Mouse (Mus musculus) adrenal gland, adult 8-10 months (tissue): ENCODE results near the gene Slc36a4. TPM values are rescaled to one million over a fixed set of nuclear protein-coding genes. Genes with fewer than 3 reads are reported as not detected.
A peak's percentile ranks its signal among the peaks of the same experiment; 100 is the strongest.

ENCODE experiments used
- DNase-seq: peaks from one replicate; pipeline ENCODE4 v3.0.0; 2022
- total RNA-seq, 4 experiments: library from RNA; stranded (reverse); gene quantifications; 2 replicates each; pipeline ENCODE4 v1.2.4; 2022

Gene Slc36a4
- total RNA-seq, 4 experiments from 2014 or later, result 36.6 to 42.7 (median 37.0) TPM

DNA sequence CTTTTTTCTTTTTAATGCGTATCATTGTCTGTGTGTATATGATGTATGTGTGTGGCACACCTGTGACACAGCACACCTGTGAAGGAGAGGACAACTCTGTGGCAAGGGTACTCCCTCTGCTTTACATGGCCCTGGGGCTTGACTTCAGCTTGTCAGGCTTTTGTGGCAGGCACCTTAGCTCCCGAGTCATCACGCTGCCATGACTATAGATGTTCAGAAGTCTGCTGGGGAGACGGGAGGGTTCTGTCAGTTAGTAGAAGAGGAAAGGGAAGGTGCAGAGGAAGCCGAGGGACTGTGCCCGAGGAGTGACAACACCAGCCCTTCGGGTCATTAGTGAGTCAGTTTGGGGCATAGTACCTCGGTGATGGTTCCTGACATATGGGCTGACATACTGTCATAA is 13.0 kb downstream of the Slc36a4 start:
- DNase-seq, result no peak

DNA sequence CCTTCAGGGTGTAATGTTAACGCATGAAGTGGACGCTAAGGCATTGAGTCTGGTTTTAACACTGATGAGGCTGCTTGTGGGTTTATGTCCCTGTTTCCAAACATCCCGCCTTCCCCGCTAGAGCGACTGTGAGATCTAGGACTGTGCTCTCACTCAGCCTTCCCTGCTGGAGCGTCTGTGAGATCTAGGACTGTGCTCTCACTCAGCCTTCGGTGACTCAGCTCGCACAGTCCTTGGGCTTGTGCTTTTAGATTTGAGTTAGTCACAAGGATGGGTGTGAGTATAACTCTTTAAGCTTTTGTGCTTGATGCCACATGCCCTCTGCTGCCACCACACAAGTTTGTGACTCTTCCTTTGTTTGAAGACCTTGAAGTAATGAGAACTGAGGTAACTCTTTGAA is 17.6 kb downstream of the Slc36a4 start:
- DNase-seq, result peak; percentile 36

DNA sequence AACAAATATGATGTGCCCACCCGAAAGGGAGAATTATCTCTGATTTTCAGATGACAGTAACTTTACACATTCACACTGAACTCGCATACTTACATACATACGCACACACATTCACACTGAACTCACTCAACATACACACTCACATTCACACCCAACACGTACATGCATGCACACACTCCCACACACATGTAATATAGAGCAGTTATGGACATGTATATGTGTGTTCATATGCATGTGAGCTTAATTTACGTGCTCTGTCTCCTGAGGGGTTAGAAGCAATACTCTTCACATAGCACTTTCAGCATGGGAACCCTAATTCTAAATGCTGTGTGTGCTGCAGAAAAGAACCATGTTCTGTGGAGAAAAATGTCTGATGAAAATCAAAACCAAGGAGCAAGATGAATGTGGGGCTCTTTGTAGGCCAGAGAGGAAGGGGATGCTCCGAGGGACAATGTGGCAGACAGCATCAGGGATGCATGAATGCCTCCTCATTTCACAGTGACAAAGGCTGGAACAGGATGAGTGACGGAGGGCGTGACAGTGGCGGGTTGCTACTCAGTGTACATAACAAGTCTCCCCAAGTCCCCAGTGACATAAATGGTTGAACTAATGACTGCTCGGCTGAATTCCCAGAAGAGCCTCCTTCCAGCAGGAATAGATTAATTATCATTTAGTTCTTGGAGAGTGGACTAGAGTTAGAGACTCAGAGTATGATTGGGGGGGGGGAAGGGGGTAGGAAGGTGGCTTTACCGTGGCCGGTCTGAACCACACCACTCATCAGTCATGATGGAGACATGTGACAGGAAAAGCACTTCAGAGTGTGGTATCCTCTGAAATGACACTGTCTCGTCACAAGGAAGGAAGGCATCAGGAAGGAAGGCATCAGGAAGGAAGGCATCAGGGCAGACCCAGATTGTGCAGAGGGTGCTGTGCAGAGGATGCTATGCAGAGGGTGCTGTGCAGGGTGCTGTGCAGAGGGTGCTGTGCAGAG is 22.5 kb downstream of the Slc36a4 start:
- no peak for DNase-seq

DNA sequence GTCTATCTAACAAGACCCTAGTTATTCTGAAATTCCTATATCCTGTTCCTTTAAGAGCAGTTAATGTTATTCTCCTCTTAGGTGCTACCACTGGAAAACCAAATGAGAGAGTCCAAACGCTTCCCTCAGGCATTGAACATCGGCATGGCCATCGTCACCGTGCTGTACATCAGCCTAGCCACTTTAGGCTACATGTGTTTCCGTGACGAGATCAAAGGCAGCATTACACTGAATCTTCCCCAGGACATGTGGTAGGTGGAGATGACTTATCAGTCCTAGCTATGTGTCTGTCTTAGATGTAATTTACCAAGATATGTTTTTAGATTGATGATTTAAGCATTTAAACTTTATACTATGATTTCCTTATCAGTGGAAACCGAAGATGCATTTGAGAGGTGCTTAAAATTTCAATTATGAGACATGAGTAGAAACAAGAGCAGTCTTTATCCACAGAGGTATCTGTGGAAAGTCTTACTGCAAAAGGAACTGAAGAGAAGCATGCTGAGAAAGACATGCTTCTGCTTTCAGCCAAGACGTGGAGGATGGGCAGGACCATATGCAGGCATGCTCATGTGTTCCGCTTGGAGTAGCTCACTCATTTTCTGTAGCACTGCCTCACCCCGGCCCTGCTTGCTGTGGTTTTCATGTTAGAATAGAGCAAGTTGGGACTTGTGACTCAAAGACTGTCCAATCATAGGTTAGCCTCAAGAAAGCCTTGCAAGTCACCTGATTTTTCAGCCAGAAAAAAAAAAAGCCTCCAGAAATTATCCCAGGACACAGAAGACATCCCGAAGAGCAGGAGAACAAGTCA is 24.7 kb downstream of the Slc36a4 start:
- DNase-seq, result no peak

DNA sequence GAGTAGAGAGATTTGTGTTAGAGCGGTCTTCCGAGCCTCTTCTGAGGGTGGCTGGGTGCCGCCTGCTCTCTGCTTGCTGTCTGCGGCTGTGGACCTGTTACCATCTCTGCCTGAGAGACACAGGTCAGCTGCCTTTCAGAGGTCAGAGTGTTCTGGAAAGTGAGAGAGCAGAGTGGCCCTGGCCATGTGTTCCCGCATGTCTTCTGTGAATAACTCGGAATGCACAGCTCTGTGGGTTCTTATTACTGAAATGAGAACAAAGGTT is 25.3 kb downstream of the Slc36a4 start:
- DNase-seq, result no peak

DNA sequence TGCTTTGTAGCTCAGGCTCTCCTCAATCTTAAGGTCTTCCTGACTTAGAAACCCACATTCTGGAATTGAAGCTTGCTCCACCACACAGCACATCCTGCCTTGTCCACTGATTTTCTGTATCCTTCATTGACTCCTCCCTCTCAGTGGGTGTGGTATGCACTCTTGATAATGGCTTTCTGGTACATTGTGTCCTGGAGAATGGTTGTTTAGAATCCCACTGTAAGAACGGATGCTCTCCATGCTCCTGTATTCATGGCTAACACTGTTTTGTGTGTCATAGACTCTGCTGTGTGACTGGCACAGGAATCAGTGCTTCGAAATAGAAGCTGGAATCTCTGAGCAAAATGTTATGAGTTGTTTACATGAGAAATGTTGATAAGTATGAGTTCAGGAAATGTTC is 28.0 kb downstream of the Slc36a4 start:
- no peak for DNase-seq

DNA sequence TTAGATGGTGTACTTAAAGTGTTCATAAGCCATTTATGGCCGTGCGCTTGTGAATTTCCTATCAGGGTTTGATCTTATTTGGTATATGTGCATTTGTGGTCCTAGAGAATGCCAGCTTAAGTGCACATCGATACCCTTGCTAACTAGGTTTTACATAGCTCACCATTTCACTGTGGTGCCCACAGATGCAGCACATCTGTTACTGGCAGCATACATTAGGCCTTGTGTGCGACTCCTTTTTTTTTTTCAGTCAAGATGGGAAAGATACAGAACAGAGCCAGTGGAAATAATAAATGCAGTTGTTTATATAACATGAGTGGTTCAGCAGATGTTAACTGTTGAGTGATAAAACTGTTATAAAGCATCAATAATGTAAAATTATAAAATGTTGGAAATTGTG is 31.9 kb downstream of the Slc36a4 start:
- DNase-seq, result no peak

DNA sequence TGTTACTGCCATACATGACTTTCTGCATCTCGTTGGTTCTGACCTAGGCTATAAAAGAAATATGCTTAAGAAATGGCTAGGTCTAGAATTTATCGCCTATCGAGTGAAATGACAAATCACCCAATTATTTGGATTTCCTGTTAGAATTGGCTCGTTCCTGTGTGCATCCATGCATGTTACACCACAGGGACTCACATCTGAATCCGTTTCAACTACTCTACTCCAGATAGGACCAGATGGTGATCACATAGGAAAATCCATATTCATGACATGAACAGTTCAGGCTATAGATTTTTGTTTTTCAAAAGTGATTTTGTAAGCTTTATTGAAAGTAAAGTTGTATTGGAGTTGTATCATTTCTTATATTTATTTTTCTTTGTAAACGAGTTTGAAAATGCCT is 32.4 kb downstream of the Slc36a4 start:
- DNase-seq, result no peak

DNA sequence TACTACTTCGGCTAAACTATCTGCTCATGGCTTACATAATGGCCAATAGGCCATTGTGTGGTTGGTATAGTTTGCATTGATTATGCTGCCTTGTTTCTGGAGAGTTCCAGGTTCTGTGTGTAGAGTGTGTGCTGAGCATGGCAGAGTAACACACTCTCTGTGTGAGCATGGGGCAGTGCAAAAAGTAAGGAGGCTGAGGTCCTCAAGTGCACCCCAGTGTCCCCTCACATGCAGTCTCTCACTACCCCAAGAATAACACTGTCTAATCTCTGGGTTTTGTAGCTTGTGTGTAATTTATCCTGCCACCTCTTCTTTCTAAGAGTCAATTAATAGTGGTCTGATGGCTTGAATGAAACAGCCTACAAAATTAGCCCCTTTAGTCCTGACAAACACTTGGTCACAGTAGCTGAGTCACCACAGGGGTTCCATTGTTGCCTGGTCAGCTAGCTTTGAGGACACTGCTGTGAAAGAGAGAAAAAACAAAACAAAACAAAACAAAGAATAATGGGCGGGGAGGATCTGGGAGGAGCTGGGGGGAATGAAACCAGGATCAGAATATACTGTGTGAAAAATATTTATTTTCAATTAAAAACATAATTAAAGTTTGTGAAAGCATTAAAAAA is 36.6 kb downstream of the Slc36a4 start:
- DNase-seq, result no peak

DNA sequence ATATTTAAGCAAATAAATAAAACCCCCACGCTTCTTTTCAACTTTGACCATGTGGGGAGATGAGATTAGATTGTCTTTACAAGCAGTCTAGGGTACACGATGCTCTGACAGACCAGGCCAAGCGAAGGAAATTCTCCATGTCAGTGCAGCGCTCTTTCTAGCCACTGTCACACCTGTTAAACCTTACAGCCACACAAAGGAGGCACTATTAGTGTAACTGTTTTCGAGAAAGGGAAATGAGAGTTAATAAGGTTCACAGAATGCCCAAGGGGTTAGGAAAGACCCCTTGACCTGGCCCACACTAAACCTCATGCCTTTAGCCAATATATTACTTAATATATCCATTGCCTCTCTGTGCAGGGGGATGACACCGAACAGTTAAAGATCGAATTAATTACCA is 37.1 kb downstream of the Slc36a4 start:
- no peak for DNase-seq

DNA sequence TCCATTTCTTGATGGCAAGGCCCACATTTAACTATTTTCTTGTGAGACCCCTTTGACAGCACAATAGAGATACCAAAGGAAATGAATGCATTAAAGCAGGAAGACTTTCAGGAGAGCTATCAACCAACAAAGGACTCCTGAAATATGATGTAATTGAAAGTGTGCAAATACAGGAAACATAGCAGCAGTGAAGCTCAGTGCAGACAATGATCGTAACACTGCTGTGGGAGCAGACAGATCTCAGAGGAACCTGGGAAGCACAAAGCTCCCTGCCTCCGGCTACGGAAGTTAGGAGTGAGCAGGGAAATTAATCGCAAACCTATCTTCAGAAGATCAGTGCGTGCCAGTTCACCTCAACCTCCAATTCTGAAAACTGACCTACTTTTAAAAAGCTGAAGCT is 38.8 kb downstream of the Slc36a4 start:
- no peak for DNase-seq

DNA sequence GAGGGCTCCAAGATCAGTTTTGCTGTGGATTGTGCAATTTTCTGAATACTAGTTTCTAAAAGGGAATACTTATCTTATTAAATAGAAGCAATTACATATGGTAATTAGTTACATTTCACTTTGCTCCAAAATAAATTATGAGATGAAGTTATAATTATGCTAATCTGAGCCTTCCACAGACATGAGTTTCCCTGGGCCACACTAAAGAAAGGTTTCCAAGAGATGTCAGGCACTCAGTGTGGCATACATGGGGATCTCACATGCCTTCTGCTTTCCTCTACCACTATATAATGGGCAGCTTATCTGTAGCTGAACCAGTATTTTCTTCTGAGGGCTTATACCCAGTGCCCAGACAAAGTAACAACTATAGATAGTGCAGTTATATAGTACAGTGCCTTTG is 49.8 kb downstream of the Slc36a4 start:
- DNase-seq, result no peak

DNA sequence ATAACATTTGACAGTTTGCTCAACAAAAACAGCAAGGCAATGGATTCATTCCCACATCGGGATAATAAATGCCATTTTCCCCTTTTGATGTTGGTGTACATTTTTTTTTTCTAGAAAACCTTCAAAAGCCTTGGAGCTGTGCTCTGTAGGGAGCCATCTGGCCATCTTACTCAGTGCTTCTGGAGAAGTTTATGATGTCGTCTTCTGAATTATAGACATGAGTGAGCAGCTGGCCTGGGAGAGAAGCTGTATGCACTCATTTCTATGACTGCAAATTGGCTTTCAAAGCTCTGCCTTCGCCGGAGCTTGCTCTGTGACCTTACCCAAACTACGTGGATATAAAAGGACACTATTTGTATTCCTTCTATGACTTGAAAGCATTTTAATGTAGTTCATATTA is 56.8 kb downstream of the Slc36a4 start:
- no peak for DNase-seq

DNA sequence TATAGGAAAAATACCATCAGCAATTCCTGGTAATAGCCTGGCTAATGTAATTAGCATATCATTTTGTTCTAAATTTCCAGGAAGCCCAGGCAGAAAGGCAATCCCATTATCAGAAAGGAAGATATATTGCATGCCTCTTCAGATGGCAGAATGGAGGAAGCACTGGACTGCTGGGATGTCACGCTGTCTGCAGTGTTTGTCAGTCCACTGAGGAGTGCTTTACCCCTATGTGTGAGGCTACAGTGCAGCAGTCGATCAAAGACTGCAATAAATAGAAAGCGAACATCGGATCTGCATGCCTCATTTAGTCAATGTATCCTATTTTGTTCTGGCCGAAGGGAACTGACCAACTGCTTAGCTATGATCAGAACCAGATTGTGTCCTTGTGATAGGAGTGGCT is 57.3 kb downstream of the Slc36a4 start:
- no peak for DNase-seq

DNA sequence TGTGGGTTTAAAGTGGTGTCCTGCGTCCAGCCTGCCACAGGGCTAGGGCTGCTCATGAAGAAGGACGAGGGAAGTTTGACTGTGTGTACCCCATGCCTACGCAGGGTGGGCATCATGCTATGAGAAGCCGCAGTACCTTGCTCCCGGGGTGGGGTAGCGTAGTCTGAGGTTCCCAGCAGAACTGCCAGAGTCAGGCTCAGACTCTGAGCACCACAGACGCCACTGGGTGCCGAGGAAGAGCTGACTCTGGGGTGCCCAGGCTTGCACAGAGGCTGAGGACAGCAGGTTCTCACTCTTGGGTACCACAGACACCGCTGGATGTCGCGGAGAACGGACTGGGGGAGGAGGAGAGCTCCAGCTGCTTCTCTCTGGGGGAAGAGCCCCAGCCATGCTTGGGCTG is 63.2 kb downstream of the Slc36a4 start:
- no peak for DNase-seq

DNA sequence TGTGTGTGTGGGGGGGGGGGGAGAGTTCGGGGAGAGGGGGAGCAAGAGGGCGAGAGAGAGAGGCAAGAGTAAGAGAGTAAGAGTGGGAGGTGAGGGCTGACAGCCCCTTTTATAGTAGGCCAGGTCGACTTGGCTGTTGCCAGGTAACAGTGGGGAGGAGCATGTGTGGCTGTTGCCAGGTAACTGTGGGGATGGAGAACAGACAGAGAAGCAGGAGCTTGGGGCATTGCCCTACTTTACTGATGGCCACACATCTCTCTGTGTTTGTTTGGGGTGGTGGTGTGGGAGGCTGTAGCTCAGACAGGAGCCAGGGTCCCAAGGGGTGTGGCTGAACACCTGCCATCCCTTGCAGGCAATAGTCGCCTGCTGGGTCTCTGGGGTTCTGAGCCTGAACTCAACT is 63.9 kb downstream of the Slc36a4 start:
- no peak for DNase-seq

DNA sequence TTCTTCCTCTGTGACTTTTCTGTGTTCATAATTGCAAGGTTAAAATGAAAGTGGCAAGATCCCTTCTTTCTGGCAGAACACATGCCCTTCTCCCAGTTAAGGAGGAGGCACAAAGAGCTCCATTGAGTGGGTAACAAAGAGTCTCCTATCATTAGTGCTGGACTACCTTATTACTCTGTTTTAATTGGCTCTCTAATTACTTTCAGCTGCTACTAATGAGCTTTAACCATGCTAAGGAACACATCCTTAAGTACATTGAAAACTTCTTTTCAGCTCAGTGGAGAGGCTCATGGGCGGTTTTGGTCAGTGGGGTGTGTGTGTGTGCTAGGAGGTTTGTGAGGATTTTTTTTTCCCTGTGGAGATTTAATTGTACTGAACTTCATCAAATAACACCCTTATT is 65.4 kb downstream of the Slc36a4 start:
- DNase-seq, result no peak

DNA sequence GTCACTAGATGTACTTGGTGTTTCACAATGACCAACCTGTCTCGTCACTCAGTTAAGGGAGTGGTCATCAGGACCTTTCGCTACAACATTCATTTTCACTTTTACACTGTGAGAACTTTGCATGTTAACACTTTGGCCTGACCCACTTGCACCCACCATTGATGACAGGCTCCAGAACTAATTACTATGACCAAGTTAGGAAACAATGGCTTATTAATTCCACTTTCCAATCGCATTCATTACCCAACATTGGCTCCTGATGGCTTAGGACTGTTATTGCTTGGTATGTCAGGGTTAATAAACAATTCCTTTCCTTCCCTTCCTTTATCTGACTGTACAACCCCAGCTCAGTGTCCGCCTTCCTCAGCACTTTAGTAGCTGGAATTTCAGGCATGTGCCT is 72.4 kb downstream of the Slc36a4 start:
- no peak for DNase-seq

DNA sequence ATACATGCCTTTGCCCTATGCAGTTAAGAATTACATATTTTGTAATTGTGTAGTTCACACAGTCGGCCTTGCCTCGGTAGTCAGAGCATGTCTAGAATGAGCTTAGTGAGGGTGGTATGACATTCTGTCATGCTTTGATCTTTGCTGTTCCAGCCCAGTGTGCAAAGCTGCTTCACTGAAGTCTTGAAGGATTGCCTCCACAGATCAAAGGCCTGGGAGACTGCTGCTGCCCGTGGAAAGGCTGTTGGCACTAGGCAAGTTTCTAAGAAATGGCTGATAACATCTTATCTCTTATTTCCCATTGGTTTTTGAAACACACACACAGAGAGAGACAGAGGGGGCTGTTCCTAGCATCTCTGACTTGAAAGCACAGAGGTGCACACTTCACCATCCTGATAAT is 76.7 kb downstream of the Slc36a4 start:
- DNase-seq, result peak; percentile 10

DNA sequence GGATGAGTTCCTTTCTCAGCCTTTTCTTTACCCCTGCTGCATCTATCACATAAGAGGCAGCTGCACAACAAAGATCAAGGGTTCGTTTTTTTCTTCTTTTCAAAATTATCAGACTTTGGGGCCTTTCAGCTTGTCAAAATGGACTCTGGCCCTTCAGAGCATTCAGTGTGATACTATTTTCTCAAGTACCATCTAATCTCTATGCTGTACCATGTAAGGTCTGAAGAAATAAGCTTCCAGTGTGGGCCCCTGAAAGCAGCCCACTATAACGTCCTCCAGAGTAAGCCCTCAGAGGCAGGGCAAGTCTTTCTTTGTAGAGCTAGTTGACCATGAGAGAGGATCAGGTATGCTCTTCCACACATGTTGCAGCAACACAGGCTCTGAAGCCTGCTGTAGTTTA is 77.1 kb downstream of the Slc36a4 start:
- DNase-seq, result no peak

DNA sequence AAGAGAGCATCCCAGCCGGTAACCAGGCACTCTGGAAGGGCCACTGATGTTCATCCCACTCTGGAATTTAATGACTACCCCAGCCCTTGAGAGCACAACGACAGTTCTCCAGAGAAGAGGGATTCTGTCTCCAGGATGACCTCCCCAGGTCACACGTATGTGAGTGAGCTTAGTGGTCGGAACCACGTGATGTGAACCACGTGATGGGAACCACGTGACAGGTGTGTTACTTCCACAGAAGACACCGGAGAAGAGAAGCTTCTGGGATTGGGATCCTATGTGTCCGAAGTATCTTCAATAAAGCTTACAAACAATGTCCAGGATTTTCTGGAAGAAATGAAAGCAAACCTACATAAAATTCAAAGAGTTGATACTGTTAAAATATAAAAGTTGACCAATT is 82.5 kb downstream of the Slc36a4 start:
- no peak for DNase-seq
